In the genomic region with DNA sequence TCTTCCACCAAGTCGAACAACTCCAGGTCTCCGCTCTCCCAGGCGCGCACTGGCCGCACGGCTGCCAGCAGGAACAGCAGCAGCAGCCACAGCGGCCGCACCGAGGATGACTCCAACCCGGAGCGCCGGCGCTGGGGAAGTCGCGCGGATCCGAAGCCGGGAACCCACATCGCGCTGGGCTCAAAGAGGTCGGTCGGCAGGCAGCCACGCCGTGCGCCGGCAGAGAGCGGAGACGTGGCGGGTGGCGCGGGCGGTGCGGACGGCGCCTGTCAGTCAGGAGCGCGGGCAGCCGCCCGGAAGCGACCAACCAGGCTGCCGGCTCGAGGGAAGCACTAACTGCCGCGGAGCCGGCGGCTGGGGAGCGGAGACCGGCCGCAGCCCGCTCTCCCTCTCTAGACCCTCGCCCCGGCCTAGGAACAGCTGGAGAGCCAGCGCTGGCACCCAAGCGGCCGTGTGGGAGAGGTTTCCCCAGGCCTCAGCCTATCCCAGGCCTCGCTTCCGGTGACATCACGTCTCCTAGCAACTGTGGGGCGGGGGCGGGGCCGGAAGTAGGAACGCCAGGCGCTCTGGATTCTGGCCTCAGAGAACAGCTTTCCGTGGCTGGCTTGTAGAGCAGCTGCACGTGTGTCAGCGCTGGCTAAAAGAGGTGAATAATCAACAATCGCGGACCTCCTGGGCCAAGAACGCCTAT, we compare ENCODE assay signal across 8 mouse cellular contexts. TPM values are rescaled to one million over a fixed set of nuclear protein-coding genes. Genes with fewer than 3 reads are reported as not detected.
A peak's percentile ranks its signal among the peaks of the same experiment; 100 is the strongest.
DNase-seq lines count a peak whose midpoint lies in the region; ATAC-seq and TF ChIP-seq lines count a peak whose summit lies in the region.

A gene (minus strand): TSS at position 500 of the 691 bp plus-strand sequence.

- ATAC-seq in forebrain, embryonic 11.5 days (replicated peaks; ENCODE audit: low FRiP score) = peak; percentile 100
- ATAC-seq in heart, embryonic 16.5 days (replicated peaks; ENCODE audit: extremely low read depth, insufficient read depth, low FRiP score) = peak; percentile 99
- peak; percentile 100 for ATAC-seq in liver, embryonic 15.5 days (ENCODE audit: insufficient read depth)
- ATAC-seq in neural tube, embryonic 12.5 days (ENCODE audit: low FRiP score, low read depth) = peak; percentile 100

- no peak for TF ChIP-seq EP300 in CH12.LX (IDR thresholded peaks at IDR 0.05; ENCODE audit: low read length)

- H3K36me3 ChIP-seq in CH12.LX (replicated peaks in 1 of 2; ENCODE audit: control insufficient read depth in 1 of 2, insufficient read depth in 1 of 2, low read length in 1 of 2) = peaks cover 0 to 3% of the 10 kb centered on the region in 2 experiments
- no peaks in the 10 kb centered on the region for H3K36me3 ChIP-seq in forebrain, embryonic 11.5 days (ENCODE audit: control insufficient read depth, insufficient read depth, low read length)
- H3K36me3 ChIP-seq in heart, embryonic 16.5 days (ENCODE audit: control insufficient read depth, insufficient read depth) = no peaks in the 10 kb centered on the region
- H3K36me3 ChIP-seq in liver, embryonic 15.5 days (replicated peaks) = no peaks in the 10 kb centered on the region
- H3K36me3 ChIP-seq in neural tube, embryonic 12.5 days = no peaks in the 10 kb centered on the region

- TF ChIP-seq RAD21 in CH12.LX (IDR thresholded peaks at IDR 0.05; ENCODE audit: low read depth, low read length) = no peak

- H3K79me2 ChIP-seq in CH12.LX (replicated peaks; ENCODE audit: control insufficient read depth, extremely low read depth, insufficient read depth, poor library complexity, severe bottlenecking) = peaks cover 18% of the 10 kb centered on the region

- peak within 1 kb of the TSS; percentile 70 for H3K27ac ChIP-seq in CH12.LX (ENCODE audit: insufficient read depth, low read depth)
- H3K27ac ChIP-seq in forebrain, embryonic 11.5 days (ENCODE audit: low read depth, low read length) = peak within 1 kb of the TSS; percentile 96
- H3K27ac ChIP-seq in heart, embryonic 16.5 days (ENCODE audit: low read length) = peak within 1 kb of the TSS; percentile 98
- peak within 1 kb of the TSS; percentile 90 for H3K27ac ChIP-seq in liver, embryonic 15.5 days (replicated peaks)
- peak within 1 kb of the TSS; percentile 94 for H3K27ac ChIP-seq in neural tube, embryonic 12.5 days

- in situ Hi-C loops in CH12.LX (cut with MboI; ENCODE audit: low pct_ligation_motif_present, low pct_unique_long_range_greater_than_20kb, low sequenced_read_pairs) = loop anchor here (25.0 kb wide), 1 partner anchor 295 kb away; a partner anchor contains a TSS

- peak; percentile 88 for TF ChIP-seq POLR2A in CH12.LX (IDR thresholded peaks at IDR 0.05; ENCODE audit: low read depth, low read length)

- dilution Hi-C loops in CH12.LX (cut with MboI; ENCODE audit: extremely low pct_ligation_motif_present, extremely low pct_unique_long_range_greater_than_20kb, low sequenced_read_pairs) = no loop called here

- no peak for TF ChIP-seq CTCF in CH12.LX (conservative IDR thresholded peaks at IDR 0.05 in 1 of 2, IDR thresholded peaks at IDR 0.05 in 1 of 2; ENCODE audit: low read depth in 2 of 2, low read length in 2 of 2)

- peak within 1 kb of the TSS; percentile 89 for H3K4me2 ChIP-seq in CH12.LX (ENCODE audit: insufficient read depth, low read depth, poor library complexity, severe bottlenecking)
- H3K4me2 ChIP-seq in forebrain, embryonic 11.5 days (ENCODE audit: low read depth, low read length, severe bottlenecking) = peak within 1 kb of the TSS; percentile 78
- peak within 1 kb of the TSS; percentile 77 for H3K4me2 ChIP-seq in heart, embryonic 16.5 days (ENCODE audit: low read depth, low read length)
- peak within 1 kb of the TSS; percentile 88 for H3K4me2 ChIP-seq in liver, embryonic 15.5 days
- H3K4me2 ChIP-seq in neural tube, embryonic 12.5 days (replicated peaks) = peak within 1 kb of the TSS; percentile 69

- no peaks in the 10 kb centered on the region for H3K27me3 ChIP-seq in CH12.LX (replicated peaks)
- no peaks in the 10 kb centered on the region for H3K27me3 ChIP-seq in forebrain, embryonic 11.5 days (ENCODE audit: control insufficient read depth, insufficient read depth, low read length)
- H3K27me3 ChIP-seq in heart, embryonic 16.5 days (ENCODE audit: control insufficient read depth, insufficient read depth, low read length) = no peaks in the 10 kb centered on the region
- H3K27me3 ChIP-seq in liver, embryonic 15.5 days = no peaks in the 10 kb centered on the region
- H3K27me3 ChIP-seq in neural tube, embryonic 12.5 days (replicated peaks) = no peaks in the 10 kb centered on the region

- peak within 1 kb of the TSS; percentile 82 to 94 (median 85) for H3K4me3 ChIP-seq in CH12.LX (replicated peaks in 1 of 3; ENCODE audit: low read depth in 2 of 3, low read length in 2 of 3, poor library complexity in 1 of 3)
- peak within 1 kb of the TSS; percentile 83 for H3K4me3 ChIP-seq in forebrain, embryonic 11.5 days (ENCODE audit: low read depth, low read length)
- H3K4me3 ChIP-seq in heart, embryonic 16.5 days (ENCODE audit: low read length) = peak within 1 kb of the TSS; percentile 65
- H3K4me3 ChIP-seq in liver, embryonic 15.5 days (replicated peaks) = peak within 1 kb of the TSS; percentile 78
- H3K4me3 ChIP-seq in neural tube, embryonic 12.5 days = peak within 1 kb of the TSS; percentile 87

- under 1% methylated on average over 68 of the region's 69 CpGs for WGBS in forebrain, embryonic 11.5 days
- under 1% methylated on average over 69 of the region's 69 CpGs for WGBS in heart, embryonic 16.5 days
- under 1% methylated on average over 68 of the region's 69 CpGs for whole genome bisulfite sequencing in liver, embryonic 15.5 days (ENCODE audit: insufficient replicate concordance)
- under 1% methylated on average over 67 of the region's 69 CpGs for WGBS in neural tube, embryonic 12.5 days

- H3K9ac ChIP-seq in CH12.LX (ENCODE audit: insufficient read depth, low read depth) = peak within 1 kb of the TSS; percentile 77
- peak within 1 kb of the TSS; percentile 86 for H3K9ac ChIP-seq in forebrain, embryonic 11.5 days (ENCODE audit: low read length)
- peak within 1 kb of the TSS; percentile 80 for H3K9ac ChIP-seq in heart, embryonic 16.5 days (ENCODE audit: low read length)
- peak within 1 kb of the TSS; percentile 77 for H3K9ac ChIP-seq in liver, embryonic 15.5 days
- H3K9ac ChIP-seq in neural tube, embryonic 12.5 days = peak within 1 kb of the TSS; percentile 84

- H3K4me1 ChIP-seq in CH12.LX (ENCODE audit: control insufficient read depth in 1 of 2, insufficient read depth in 2 of 2) = peaks cover 4 to 12% of the 10 kb centered on the region in 2 experiments; a peak in 3 of 4 replicates
- no peaks in the 10 kb centered on the region for H3K4me1 ChIP-seq in forebrain, embryonic 11.5 days (replicated peaks; ENCODE audit: control insufficient read depth, insufficient read depth, low read length)
- peaks cover 10% of the 10 kb centered on the region for H3K4me1 ChIP-seq in heart, embryonic 16.5 days (ENCODE audit: control insufficient read depth, insufficient read depth, low read length)
- H3K4me1 ChIP-seq in liver, embryonic 15.5 days (replicated peaks) = peaks cover 19% of the 10 kb centered on the region
- H3K4me1 ChIP-seq in neural tube, embryonic 12.5 days = peaks cover 4% of the 10 kb centered on the region

- H3K9me3 ChIP-seq in CH12.LX (replicated peaks; ENCODE audit: low read length) = peaks cover 2% of the 10 kb centered on the region
- H3K9me3 ChIP-seq in forebrain, embryonic 11.5 days (ENCODE audit: control insufficient read depth, low read length) = no peaks in the 10 kb centered on the region
- peaks cover 3% of the 10 kb centered on the region; the same call in 1 of the 2 replicates for H3K9me3 ChIP-seq in heart, embryonic 16.5 days (replicated peaks; ENCODE audit: control insufficient read depth, low read length)
- H3K9me3 ChIP-seq in liver, embryonic 15.5 days (replicated peaks) = no peaks in the 10 kb centered on the region
- H3K9me3 ChIP-seq in neural tube, embryonic 12.5 days = no peaks in the 10 kb centered on the region

- DNase-seq in CH12.LX (ENCODE audit: extremely low read depth) = peak; percentile 94
- peak; percentile 90 for DNase-seq in c-Kit-positive CD71-positive TER-119-negative erythroid progenitor cells, embryonic 14.5 days (ENCODE audit: low read depth)
- DNase-seq in forebrain, embryonic 11.5 days (ENCODE audit: low spot score) = peak; percentile 97
- peak; percentile 93 for DNase-seq in kidney, postnatal 36 days
- DNase-seq in telencephalon, adult 2 months (ENCODE audit: low read depth, low spot score) = peak; percentile 93

TF ChIP-seq in CH12.LX, 34 proteins besides CTCF, POLR2A, EP300 and RAD21 (continues in another document):
- no peak for TF ChIP-seq ZC3H11A (IDR thresholded peaks at IDR 0.05; ENCODE audit: low read depth, low read length)
- peak; percentile 81 for TF ChIP-seq NELFE (IDR thresholded peaks at IDR 0.05; ENCODE audit: low read depth, low read length)
- TF ChIP-seq ELF1 (IDR thresholded peaks at IDR 0.05; ENCODE audit: low read depth, low read length) = peak; percentile 94
- peak; percentile 23; the same call in 1 of the 2 replicates for TF ChIP-seq NRF1 (IDR thresholded peaks at IDR 0.05; ENCODE audit: low read depth, low read length)
- TF ChIP-seq RCOR1 (conservative IDR thresholded peaks at IDR 0.05; ENCODE audit: low read depth, low read length) = no peak
- TF ChIP-seq SMC3 (IDR thresholded peaks at IDR 0.05; ENCODE audit: low read depth, low read length) = no peak
- peak; percentile 72 for TF ChIP-seq HCFC1 (IDR thresholded peaks at IDR 0.05; ENCODE audit: low read depth, low read length)
- TF ChIP-seq ZNF384 (IDR thresholded peaks at IDR 0.05; ENCODE audit: low read depth, low read length) = no peak
- TF ChIP-seq GABPA (IDR thresholded peaks at IDR 0.05; ENCODE audit: insufficient replicate concordance, low read depth, low read length) = no peak
- TF ChIP-seq JUND (conservative IDR thresholded peaks at IDR 0.05; ENCODE audit: low read depth, low read length) = no peak
- no peak for TF ChIP-seq USF1 (IDR thresholded peaks at IDR 0.05; ENCODE audit: low read depth, low read length)
- TF ChIP-seq BHLHE40 (IDR thresholded peaks at IDR 0.05; ENCODE audit: low read depth, low read length) = peak; percentile 94
- TF ChIP-seq CHD2 (IDR thresholded peaks at IDR 0.05; ENCODE audit: low read length) = peak; percentile 63; the same call in 1 of the 2 replicates
- TF ChIP-seq ZKSCAN1 (IDR thresholded peaks at IDR 0.05; ENCODE audit: borderline replicate concordance, low read depth, low read length) = no peak
- TF ChIP-seq MXI1 (IDR thresholded peaks at IDR 0.05; ENCODE audit: low read depth, low read length) = peak; percentile 95

RNA-seq across cellular contexts. Expression of the gene that starts here (rescaled TPM):
- 16.4 and 17.1 TPM in 2 replicates for total RNA-seq in CH12.LX (2012; rRNA removed)
- total RNA-seq in CH12.LX (2014; rRNA removed) = 13.5 and 14.3 TPM in 2 replicates
- polyA plus RNA-seq in CH12.LX (2012; ENCODE audit: insufficient read length, low read depth) = 32.8 and 32.9 TPM in 2 replicates
- 39.0 and 41.8 TPM in 2 replicates for polyA plus RNA-seq in forebrain, embryonic 11.5 days (2014; fragmentation: Nextera tagmentation; extraction: Ambion mirVana)
- 24.6 and 24.8 TPM in 2 replicates for polyA plus RNA-seq in heart, embryonic 16.5 days (2015; fragmentation: Nextera tagmentation; extraction: Ambion mirVana)
- 9.6 and 10.0 TPM in 2 replicates for polyA plus RNA-seq in liver, embryonic 15.5 days (2015; fragmentation: Nextera tagmentation; extraction: Ambion mirVana)
- 30.4 and 31.7 TPM in 2 replicates for polyA plus RNA-seq in neural tube, embryonic 12.5 days (2016; fragmentation: Nextera tagmentation; extraction: Ambion mirVana)

Comparison
In these comparisons a context has a peak if more than half of its experiments do, and no peak if none do; other contexts are left out.
1. Peak in every context shown above with its lines: DNase-seq, ATAC-seq, H3K4me3 ChIP-seq and H3K27ac ChIP-seq.